Mouse (Mus musculus): ENCODE measurements around the gene Usp54.
"Not testable (repeated sequence)": the region's sequence is repeated elsewhere in the genome, so short reads cannot be mapped to it uniquely, and the experiment has no call there.

The Usp54 gene

GRCm38 (mm10) chr14:20609519-20609918 is 31.3 kb downstream of the Usp54 start:
- no peak for DNase-seq (ENCODE audit: low read depth, low spot score)

DNA sequence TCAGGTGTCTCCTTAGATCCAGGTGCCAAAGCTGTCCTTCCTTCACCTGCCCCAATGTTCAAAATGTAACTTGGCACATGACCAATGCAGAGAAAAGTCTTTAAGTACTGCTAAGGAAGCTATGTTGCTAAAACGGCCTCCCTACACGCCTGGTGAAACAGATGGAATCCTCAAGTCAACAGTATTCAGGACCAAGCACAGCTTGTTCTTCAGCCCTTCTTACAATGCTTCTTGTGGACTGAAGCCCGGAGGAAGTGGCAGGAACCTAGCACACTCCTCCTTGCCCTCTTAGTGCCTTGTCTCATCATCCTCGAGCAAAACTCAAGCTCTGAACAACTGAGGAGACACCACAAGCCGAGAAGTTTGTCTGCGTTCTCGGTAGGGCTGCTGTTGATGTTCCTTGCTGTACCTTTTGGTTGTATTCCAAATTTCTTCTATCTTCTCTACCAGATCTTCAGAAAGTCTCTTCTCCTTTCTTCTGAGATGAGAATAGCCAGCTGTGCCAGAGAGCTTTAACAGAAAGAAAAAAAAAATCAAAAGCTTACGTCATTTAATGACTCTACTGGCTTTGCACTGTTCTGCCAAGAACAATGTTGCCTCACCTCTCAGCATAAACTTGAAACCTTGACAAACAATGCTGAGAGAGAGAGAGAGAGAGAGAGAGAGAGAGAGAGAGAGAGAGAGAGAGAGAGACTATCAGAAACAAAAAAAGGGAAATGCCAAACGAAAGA is 33.3 kb downstream of the Usp54 start:
- DNase-seq (ENCODE audit: low read depth, low spot score): no peak

DNA sequence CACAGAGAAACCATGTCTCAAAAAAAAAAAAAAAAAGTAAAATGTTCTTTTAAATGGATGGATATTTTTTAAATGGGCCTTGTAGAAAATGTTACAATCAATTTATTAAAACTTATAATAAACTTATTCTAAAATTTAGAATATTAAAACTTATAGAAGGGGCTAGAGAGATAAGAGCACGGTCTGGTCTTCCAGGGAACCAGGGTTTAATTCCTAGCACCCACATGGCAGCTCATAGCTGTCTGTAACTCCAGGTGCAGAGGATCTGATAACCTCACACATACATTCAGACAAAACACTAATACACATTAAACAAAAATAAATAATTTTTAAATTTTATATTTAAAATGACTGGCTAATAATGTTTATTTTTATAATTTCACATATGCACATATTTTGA is 39.6 kb downstream of the Usp54 start:
- DNase-seq (ENCODE audit: low read depth, low spot score): no peak

DNA sequence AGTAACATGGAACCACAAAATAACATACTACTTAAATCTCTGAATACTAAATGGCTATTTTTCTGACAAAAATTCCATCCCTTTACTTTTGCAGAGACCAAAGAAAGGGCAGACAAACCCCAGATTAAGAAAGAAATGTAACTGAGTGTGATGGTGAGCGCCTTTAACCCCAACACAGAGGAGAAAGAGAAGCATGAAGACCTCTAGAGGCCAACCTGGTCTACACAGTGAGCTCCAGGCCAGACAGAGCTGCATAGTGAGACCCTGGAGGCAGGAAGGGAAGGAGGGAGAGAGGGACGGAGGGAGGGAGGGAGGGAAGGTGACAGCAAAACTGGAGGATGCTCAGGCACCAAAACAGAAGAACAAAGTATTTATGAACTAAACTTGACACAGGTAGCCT is 40.7 kb downstream of the Usp54 start:
- DNase-seq (ENCODE audit: low read depth, low spot score): no peak

DNA sequence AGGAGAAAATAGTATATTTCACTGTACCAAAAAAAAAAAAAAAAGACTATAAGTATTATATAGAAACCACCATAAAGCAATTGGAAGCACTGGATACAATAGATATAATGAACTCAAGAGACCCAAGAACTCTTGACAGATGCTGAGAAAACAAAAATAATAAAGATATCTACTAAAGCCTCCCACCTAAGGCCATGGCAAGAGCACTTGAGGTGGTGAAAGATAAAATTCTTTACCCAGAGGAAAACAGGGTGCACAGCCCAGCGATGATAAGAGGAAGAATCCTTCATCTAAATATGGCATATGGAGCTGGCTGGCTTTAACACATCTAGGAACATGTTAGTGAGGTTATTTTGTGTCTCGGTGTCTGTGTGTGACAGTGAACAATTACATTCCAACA is 41.3 kb downstream of the Usp54 start:
- DNase-seq (ENCODE audit: low read depth, low spot score): no peak

- no peak for DNase-seq (ENCODE audit: low read depth, low spot score)
Measured at GRCm38 (mm10) chr14:20595781-20596180, 45.1 kb downstream of the Usp54 start.

GRCm38 (mm10) chr14:20587458-20587857 is 53.4 kb downstream of the Usp54 start:
- no peak for DNase-seq (ENCODE audit: low read depth, low spot score)

DNA sequence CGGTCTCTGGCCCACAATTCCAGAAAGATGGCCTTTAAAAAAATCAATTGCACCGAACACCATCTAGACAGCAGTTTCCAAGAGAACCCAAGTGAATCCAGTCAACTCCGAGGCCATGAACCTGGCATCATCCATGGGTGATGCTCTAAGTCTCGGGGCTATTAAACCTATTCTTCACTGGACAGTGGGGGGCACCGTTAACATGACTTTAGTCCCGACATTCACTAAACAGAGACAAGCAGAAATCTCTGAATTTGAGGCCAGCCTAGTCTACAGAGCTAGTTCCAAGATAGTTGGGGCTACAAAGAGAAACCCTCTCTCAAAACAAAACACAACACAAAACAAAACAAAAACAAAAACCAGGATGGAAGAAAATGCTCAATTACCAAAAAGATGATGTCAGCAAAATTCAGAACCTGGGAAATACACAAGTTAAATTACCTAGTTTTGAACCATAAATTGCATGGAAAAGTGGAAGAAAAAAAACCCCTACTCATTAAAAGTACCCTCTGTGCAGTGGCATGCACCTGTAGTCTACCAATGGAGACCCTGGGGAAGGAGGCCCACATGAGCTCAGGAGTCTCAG is 61.9 kb downstream of the Usp54 start:
- DNase-seq (ENCODE audit: low read depth, low spot score): no peak

DNA sequence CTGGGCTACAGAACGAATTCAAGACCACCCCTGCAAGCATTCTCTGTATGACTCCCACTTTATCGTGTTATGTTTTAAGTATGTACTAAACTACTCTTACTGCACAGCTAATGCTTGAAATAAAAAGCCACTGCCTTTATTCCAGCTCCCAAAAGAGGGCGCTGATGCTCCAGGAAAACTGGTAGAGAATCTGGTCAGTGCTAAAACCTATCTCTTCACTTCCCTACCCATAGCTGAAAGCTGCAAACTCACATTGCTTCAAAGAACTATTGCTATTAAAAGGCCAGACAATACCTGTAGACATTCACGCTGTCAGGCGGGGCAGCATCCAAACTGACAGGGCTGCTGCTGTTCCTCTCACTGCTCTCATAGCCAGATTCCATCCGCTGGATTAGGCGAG is 64.7 kb downstream of the Usp54 start:
- peak; percentile 69 for DNase-seq (ENCODE audit: low read depth, low spot score)

- not testable (repeated sequence) for DNase-seq (ENCODE audit: low read depth, low spot score)
Measured at GRCm38 (mm10) chr14:20573196-20573595, 67.7 kb downstream of the Usp54 start.

GRCm38 (mm10) chr14:20565256-20566021 is 75.4 kb downstream of the Usp54 start:
- no peak for DNase-seq (ENCODE audit: low read depth, low spot score)

DNA sequence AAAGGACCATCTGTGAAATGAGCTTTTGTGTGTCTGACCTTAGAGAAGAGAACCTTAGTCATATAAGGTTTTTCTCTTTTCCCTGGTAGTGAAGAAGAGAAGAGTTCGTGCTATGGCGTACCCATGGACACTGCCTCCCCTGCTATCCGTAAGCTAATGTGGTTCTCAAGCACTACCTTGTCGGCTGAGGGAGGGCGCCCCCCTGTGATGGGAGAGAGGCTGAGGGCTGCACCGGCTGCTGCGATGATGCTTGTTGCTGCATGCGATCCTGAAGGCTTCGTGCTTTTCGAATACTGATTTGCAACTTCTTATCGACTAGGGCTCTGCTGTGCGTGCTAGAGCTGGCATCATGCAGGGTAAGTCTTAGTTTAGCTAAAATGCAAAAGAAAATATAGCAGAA is 76.2 kb downstream of the Usp54 start:
- peak; percentile 41 for DNase-seq (ENCODE audit: low read depth, low spot score)

DNA sequence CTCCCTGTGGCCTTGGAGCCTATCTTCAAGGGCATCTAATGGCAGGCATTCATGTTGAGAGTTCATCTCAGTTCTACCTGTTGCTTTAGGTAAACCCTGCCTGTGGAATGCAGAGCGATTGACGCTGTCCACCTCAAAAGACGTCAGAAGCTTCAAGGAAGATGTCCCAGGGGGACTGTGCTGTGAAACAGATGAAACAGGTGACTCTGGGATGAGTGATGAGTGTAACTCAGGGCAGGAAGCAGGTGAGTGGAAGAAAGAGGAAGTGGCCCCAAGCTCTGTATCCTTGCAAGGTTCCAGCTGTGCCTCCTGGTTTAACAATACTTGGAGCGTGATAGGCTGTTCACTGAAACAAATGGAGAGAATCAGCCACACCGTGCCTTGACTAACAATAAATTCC is 79.0 kb downstream of the Usp54 start:
- DNase-seq (ENCODE audit: low read depth, low spot score): no peak

DNA sequence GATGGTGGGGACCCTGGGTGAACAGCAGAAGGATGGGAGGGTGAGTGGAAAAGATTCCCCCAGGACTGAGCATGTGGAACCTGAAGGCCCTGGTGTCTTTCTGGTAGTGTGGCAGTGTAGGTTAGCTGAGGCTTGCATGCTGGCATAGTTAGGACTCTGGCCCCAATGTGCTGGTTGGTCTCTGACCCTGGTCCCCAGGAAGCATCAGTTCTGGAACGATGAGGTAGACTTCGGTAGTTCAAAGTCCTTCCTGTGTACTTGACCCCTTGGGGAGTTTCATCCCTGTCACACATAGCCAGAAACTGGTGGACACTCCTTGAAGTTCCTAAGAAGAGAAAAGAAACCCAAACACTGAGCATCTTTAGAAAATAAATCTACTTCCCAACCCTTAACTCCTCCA is 90.7 kb downstream of the Usp54 start:
- DNase-seq (ENCODE audit: low read depth, low spot score): no peak

GRCm38 (mm10) chr14:20546415-20546814 is 94.4 kb downstream of the Usp54 start, which contains the start of gene Ppp3cb:
Gene Ppp3cb, minus strand, starts transcription at chr14:20546573.
- DNase-seq (ENCODE audit: low read depth, low spot score): peak; percentile 97

- DNase-seq (ENCODE audit: low read depth, low spot score): peak; percentile 86
Measured at GRCm38 (mm10) chr14:20545529-20546331, 95.1 kb downstream of the Usp54 start.

- DNase-seq (ENCODE audit: low read depth, low spot score): peak; percentile 14
Measured at GRCm38 (mm10) chr14:20544467-20545411, 96.1 kb downstream of the Usp54 start.

DNA sequence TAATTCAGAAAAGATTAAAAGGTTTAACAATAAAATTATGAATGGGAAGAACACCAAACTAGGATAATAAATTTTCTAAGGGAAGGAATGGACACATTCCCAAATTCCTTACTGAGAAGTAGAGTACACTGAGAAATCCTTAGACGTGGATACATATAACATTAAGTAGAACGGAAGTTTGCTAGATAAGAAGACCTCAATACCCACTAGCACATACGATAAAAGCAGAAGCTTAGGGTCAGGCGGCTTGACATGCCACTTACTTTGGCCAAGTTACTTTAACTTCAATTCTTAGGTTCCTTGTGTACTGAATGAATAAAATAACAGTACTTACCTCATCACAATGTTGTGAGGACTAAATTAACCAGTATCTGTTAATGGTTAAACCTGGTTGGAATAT is 111.2 kb downstream of the Usp54 start:
- no peak for DNase-seq (ENCODE audit: low read depth, low spot score)

- no peak for DNase-seq (ENCODE audit: low read depth, low spot score)
Measured at GRCm38 (mm10) chr14:20520179-20520578, 120.7 kb downstream of the Usp54 start.

GRCm38 (mm10) chr14:20508424-20508823 is 132.4 kb downstream of the Usp54 start:
- no peak for DNase-seq (ENCODE audit: low read depth, low spot score)

- DNase-seq (ENCODE audit: low read depth, low spot score): peak; percentile 16
Measured at GRCm38 (mm10) chr14:20502966-20503365, 137.9 kb downstream of the Usp54 start.

Measured in R1 (cell line).